Mouse (Mus musculus): ENCODE data around the gene Ccdc33. TPM values are rescaled to one million over a fixed set of nuclear protein-coding genes. Genes with fewer than 3 reads are reported as not detected.

Ccdc33 gene
- polyA plus RNA-seq, 1 experiment from 2014 or later = 0.08 TPM

- Histone ChIP-seq H3K9me3 (ENCODE audit: control insufficient read depth, low read length) (no peaks in the 10 kb centered on the region), H3K4me1 (ENCODE audit: control insufficient read depth, insufficient read depth, low read length) (peaks cover 56% of the 10 kb centered on the region), H3K27me3 (ENCODE audit: control insufficient read depth, insufficient read depth, low read length) (0 out of 2 replicates have a peak, but pooled peaks cover 3% of the 10 kb centered on the region), H3K4me2 (ENCODE audit: low read depth) (no peak overlapping the region), H3K27ac (ENCODE audit: low read depth, low read length) (no peak overlapping the region), H3K36me3 (ENCODE audit: control insufficient read depth, insufficient read depth, low read length) (no peaks in the 10 kb centered on the region), H3K4me3 (ENCODE audit: low read depth, low read length) (no peak overlapping the region), H3K9ac (ENCODE audit: low read length) (no peak overlapping the region)
- ATAC-seq (ENCODE audit: insufficient read depth, low FRiP score, low TSS enrichment) (no peak), DNase-seq (ENCODE audit: low spot score) (no peak)
- WGBS = 78% methylated on average over 10 of the region's 10 CpGs
Measured at GRCm38 (mm10) chr9:58047061-58047460, 71.6 kb downstream of the Ccdc33 start.

GRCm38 (mm10) chr9:58045646-58046045, 73.0 kb downstream of the Ccdc33 start:
- DNase-seq (ENCODE audit: low spot score) (no peak), ATAC-seq (ENCODE audit: insufficient read depth, low FRiP score, low TSS enrichment) (no peak)
- H3K4me2 ChIP-seq (ENCODE audit: low read depth) = no peak overlapping the region
- peaks cover 70% of the 10 kb centered on the region for H3K4me1 ChIP-seq (ENCODE audit: control insufficient read depth, insufficient read depth, low read length)
- no peak overlapping the region for H3K9ac ChIP-seq (ENCODE audit: low read length)
- no peaks in the 10 kb centered on the region for H3K36me3 ChIP-seq (ENCODE audit: control insufficient read depth, insufficient read depth, low read length)
- no peak overlapping the region for H3K4me3 ChIP-seq (ENCODE audit: low read depth, low read length)
- no peaks in the 10 kb centered on the region for H3K9me3 ChIP-seq (ENCODE audit: control insufficient read depth, low read length)
- peak overlapping the region; percentile 54; the same call in 1 of the 2 replicates for H3K27ac ChIP-seq (ENCODE audit: low read depth, low read length)
- H3K27me3 ChIP-seq (ENCODE audit: control insufficient read depth, insufficient read depth, low read length) = 0 out of 2 replicates have a peak, but pooled peaks cover 3% of the 10 kb centered on the region
- WGBS = 11% methylated on average over 4 of the region's 4 CpGs

- H3K4me1 ChIP-seq (ENCODE audit: control insufficient read depth, insufficient read depth, low read length) = peaks cover 73% of the 10 kb centered on the region
- H3K36me3 ChIP-seq (ENCODE audit: control insufficient read depth, insufficient read depth, low read length) = no peaks in the 10 kb centered on the region
- 0 out of 2 replicates have a peak, but pooled peaks cover 3% of the 10 kb centered on the region for H3K27me3 ChIP-seq (ENCODE audit: control insufficient read depth, insufficient read depth, low read length)
- ATAC-seq (ENCODE audit: insufficient read depth, low FRiP score, low TSS enrichment) (peak; percentile 57; the same call in 1 of the 2 replicates), DNase-seq (ENCODE audit: low spot score) (peak; percentile 58)
- H3K9ac ChIP-seq (ENCODE audit: low read length) = no peak overlapping the region
- 9% methylated on average over 9 of the region's 10 CpGs for WGBS
- H3K4me3 ChIP-seq (ENCODE audit: low read depth, low read length) = no peak overlapping the region
- peak overlapping the region; percentile 54 for H3K27ac ChIP-seq (ENCODE audit: low read depth, low read length)
- H3K4me2 ChIP-seq (ENCODE audit: low read depth) = no peak overlapping the region; the same call in 1 of the 2 replicates
- no peaks in the 10 kb centered on the region for H3K9me3 ChIP-seq (ENCODE audit: control insufficient read depth, low read length)
Measured at GRCm38 (mm10) chr9:58044828-58045227, 73.8 kb downstream of the Ccdc33 start.

DNA sequence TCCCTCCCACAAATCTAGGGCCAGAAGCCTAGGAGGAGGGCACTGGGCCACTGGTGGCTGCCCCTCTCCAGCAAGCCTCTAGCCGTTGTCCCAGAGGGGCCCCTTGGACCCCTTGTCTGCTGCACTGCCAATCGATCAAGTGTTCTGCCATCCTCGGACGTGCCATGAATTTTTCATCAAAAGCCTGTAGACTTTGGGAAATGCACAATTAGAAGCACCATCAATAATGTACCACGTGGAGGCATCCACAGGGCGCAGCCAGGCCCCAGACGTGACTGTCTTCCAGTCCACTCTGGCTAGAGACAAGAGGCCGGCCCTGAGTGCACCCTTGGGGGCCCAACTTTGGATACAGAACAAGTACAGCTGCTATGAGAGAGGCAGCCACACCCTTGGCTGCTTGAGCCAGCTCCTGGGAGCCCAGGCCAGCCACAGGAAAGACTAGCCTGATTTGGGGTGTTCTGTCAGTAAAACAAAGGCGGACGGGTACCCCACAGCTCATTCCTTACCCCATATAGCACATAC, 75.1 kb downstream of the Ccdc33 start:
- Histone ChIP-seq H3K36me3 (ENCODE audit: control insufficient read depth, insufficient read depth, low read length) (no peaks in the 10 kb centered on the region), H3K4me2 (ENCODE audit: low read depth) (no peak overlapping the region), H3K27me3 (ENCODE audit: control insufficient read depth, insufficient read depth, low read length) (no peaks in the 10 kb centered on the region), H3K4me3 (ENCODE audit: low read depth, low read length) (no peak overlapping the region), H3K27ac (ENCODE audit: low read depth, low read length) (peak overlapping the region; percentile 56), H3K9ac (ENCODE audit: low read length) (no peak overlapping the region), H3K4me1 (ENCODE audit: control insufficient read depth, insufficient read depth, low read length) (peaks cover 62% of the 10 kb centered on the region), H3K9me3 (ENCODE audit: control insufficient read depth, low read length) (no peaks in the 10 kb centered on the region)
- WGBS = 64% methylated on average over 10 of the region's 10 CpGs
- DNase-seq (ENCODE audit: low spot score) (peak; percentile 68), ATAC-seq (ENCODE audit: insufficient read depth, low FRiP score, low TSS enrichment) (no peak)

GRCm38 (mm10) chr9:58042391-58042790, 76.2 kb downstream of the Ccdc33 start:
- WGBS = 16% methylated on average over 10 of the region's 10 CpGs

DNA sequence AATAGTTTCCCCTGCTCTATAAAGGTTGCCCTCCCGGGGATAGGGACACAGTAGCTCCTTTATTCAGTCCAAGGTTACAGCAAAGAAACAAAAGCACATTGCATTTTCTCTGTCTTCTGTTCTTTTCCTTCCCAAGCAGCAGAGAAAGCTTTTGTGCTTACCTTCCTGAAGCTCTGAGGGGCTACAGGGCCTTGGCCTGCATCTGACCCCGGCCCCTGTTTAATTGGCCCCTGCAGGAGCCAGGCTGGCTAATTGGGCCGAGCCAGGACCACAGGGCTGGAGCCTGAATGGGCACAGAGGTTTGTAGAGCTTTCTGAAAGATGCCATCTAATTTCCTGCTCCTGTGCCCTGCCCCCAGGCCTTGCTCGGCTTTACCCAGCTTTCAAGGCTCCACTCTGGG, 77.6 kb downstream of the Ccdc33 start:
- no peaks in the 10 kb centered on the region for H3K9me3 ChIP-seq (ENCODE audit: control insufficient read depth, low read length)
- no peak for DNase-seq (ENCODE audit: low spot score)
- no peak overlapping the region for H3K4me3 ChIP-seq (ENCODE audit: low read depth, low read length)
- no peak for ATAC-seq (ENCODE audit: insufficient read depth, low FRiP score, low TSS enrichment)
- H3K4me2 ChIP-seq (ENCODE audit: low read depth) = no peak overlapping the region
- H3K27ac ChIP-seq (ENCODE audit: low read depth, low read length) = no peak overlapping the region
- H3K9ac ChIP-seq (ENCODE audit: low read length) = no peak overlapping the region
- WGBS = 18% methylated on average over 4 of the region's 4 CpGs
- H3K27me3 ChIP-seq (ENCODE audit: control insufficient read depth, insufficient read depth, low read length) = no peaks in the 10 kb centered on the region
- H3K4me1 ChIP-seq (ENCODE audit: control insufficient read depth, insufficient read depth, low read length) = peaks cover 53% of the 10 kb centered on the region
- H3K36me3 ChIP-seq (ENCODE audit: control insufficient read depth, insufficient read depth, low read length) = no peaks in the 10 kb centered on the region

More at GRCm38 (mm10) chr9:58042391-58042790, 76.2 kb downstream of the Ccdc33 start:
- ATAC-seq (ENCODE audit: insufficient read depth, low FRiP score, low TSS enrichment) = no peak
- Histone ChIP-seq H3K27ac (ENCODE audit: low read depth, low read length) (peak overlapping the region; percentile 46; the same call in 1 of the 2 replicates), H3K9ac (ENCODE audit: low read length) (no peak overlapping the region), H3K4me3 (ENCODE audit: low read depth, low read length) (no peak overlapping the region), H3K4me1 (ENCODE audit: control insufficient read depth, insufficient read depth, low read length) (peaks cover 56% of the 10 kb centered on the region), H3K27me3 (ENCODE audit: control insufficient read depth, insufficient read depth, low read length) (no peaks in the 10 kb centered on the region), H3K4me2 (ENCODE audit: low read depth) (no peak overlapping the region; the same call in 1 of the 2 replicates), H3K36me3 (ENCODE audit: control insufficient read depth, insufficient read depth, low read length) (no peaks in the 10 kb centered on the region), H3K9me3 (ENCODE audit: control insufficient read depth, low read length) (no peaks in the 10 kb centered on the region)
- DNase-seq (ENCODE audit: low spot score) = no peak

DNA sequence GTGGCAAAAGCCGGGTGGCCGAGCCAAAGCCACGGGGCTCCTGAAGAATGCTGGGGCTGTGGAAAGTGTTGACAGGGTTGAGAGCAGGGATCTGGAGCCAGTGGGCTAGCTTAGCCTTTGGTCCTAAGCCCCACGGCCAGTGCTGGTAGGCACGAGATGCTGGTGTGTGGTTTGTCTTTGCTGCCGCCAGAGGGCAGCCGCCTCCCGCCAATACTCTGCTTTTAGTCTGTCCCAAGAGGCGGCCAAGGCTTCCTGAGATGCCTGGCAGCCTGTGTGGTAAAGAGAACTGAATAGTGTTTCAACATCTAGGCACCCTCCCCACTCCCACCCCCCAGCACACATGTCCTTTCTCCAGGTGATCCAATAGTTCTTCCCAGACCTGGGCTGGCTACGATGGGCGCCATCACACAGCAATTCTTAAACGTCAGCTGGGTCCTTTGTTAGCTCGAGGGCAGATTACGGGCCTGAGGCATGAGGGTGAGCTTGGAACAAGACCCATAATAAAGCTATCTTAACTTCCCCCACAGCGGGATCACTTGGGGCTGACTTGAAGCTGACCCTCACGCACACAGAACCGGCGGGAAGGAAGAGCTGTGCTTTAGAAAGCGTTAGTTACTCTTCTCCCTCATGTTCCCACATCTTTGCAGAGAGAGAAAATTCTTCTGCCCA, 80.0 kb downstream of the Ccdc33 start:
- no peak overlapping the region for H3K4me2 ChIP-seq (ENCODE audit: low read depth)
- DNase-seq (ENCODE audit: low spot score) (peak; percentile 87), ATAC-seq (ENCODE audit: insufficient read depth, low FRiP score, low TSS enrichment) (peak; percentile 72; the same call in 1 of the 2 replicates)
- H3K9me3 ChIP-seq (ENCODE audit: control insufficient read depth, low read length) = no peaks in the 10 kb centered on the region
- no peaks in the 10 kb centered on the region for H3K36me3 ChIP-seq (ENCODE audit: control insufficient read depth, insufficient read depth, low read length)
- H3K9ac ChIP-seq (ENCODE audit: low read length) = no peak overlapping the region
- 19% methylated on average over 19 of the region's 19 CpGs for WGBS
- no peak overlapping the region for H3K27ac ChIP-seq (ENCODE audit: low read depth, low read length)
- H3K4me3 ChIP-seq (ENCODE audit: low read depth, low read length) = no peak overlapping the region
- H3K27me3 ChIP-seq (ENCODE audit: control insufficient read depth, insufficient read depth, low read length) = no peaks in the 10 kb centered on the region
- peaks cover 33% of the 10 kb centered on the region for H3K4me1 ChIP-seq (ENCODE audit: control insufficient read depth, insufficient read depth, low read length)

DNA sequence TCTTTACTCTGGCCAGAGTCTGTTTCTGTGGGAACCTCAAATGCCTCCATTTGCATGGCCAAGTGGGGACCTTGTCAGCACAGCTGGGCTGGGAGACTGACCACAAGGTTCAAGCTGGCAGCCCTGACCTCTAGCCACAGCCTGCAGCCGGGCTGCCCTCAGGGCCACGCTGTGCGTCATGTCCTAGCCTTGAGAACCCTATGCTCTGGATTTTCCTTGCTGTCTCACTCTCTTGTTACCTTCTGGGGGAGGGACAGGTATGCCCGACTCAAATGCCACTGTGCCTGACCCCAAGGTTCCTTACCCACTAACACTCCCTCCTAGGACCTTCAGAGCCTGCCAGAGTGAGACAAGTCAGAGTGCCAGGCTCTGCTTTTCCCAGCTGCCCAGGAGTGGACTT, 81.7 kb downstream of the Ccdc33 start:
- WGBS = 78% methylated on average over 4 of the region's 4 CpGs
- no peak overlapping the region for H3K27ac ChIP-seq (ENCODE audit: low read depth, low read length)
- H3K36me3 ChIP-seq (ENCODE audit: control insufficient read depth, insufficient read depth, low read length) = no peaks in the 10 kb centered on the region
- no peak overlapping the region for H3K4me3 ChIP-seq (ENCODE audit: low read depth, low read length)
- ATAC-seq (ENCODE audit: insufficient read depth, low FRiP score, low TSS enrichment) (no peak), DNase-seq (ENCODE audit: low spot score) (no peak)
- H3K27me3 ChIP-seq (ENCODE audit: control insufficient read depth, insufficient read depth, low read length) = no peaks in the 10 kb centered on the region
- no peaks in the 10 kb centered on the region for H3K9me3 ChIP-seq (ENCODE audit: control insufficient read depth, low read length)
- no peak overlapping the region for H3K4me2 ChIP-seq (ENCODE audit: low read depth)
- peaks cover 16% of the 10 kb centered on the region for H3K4me1 ChIP-seq (ENCODE audit: control insufficient read depth, insufficient read depth, low read length)
- no peak overlapping the region for H3K9ac ChIP-seq (ENCODE audit: low read length)

Data from neural tube, embryonic 11.5 days (tissue).